In genomic region chr4:114688973-114689371, GRCm38 (mm10) we compare ENCODE assay signal across 11 mouse cellular contexts.
DNase-seq lines count a peak whose midpoint lies in the region; ATAC-seq and TF ChIP-seq lines count a peak whose summit lies in the region.
"Had no signal": no experiment of that assay in that cellular context is flagged by ENCODE, and none has a peak within 500 bp of the region (broad histone marks: within the 10 kb centered on the region; RNA-seq: fewer than 3 reads in every experiment).

No protein-coding gene starts in this region.

- H3K36me3 ChIP-seq in heart, postnatal 0 days (replicated peaks; ENCODE audit: control insufficient read depth, insufficient read depth, low read length), result no peaks in the 10 kb centered on the region
- H3K36me3 ChIP-seq in limb, embryonic 15.5 days, result no peaks in the 10 kb centered on the region
- H3K36me3 ChIP-seq: liver, embryonic 13.5 days had no signal

- H3K9ac ChIP-seq in heart, postnatal 0 days (replicated peaks; ENCODE audit: low read depth, low read length), result no peak overlapping the region
- no peak overlapping the region for H3K9ac ChIP-seq in limb, embryonic 15.5 days
- H3K9ac ChIP-seq: liver, embryonic 13.5 days had no signal

- no peak for DNase-seq in heart, postnatal 0 days (ENCODE audit: low spot score)
- no peak for DNase-seq in heart, adult 8-10 months (ENCODE audit: low spot score)
- DNase-seq in 3134 (ENCODE audit: extremely low read depth, insufficient read length, low spot score), result peak; percentile 15
- DNase-seq in ES-CJ7 (ENCODE audit: low read depth, low spot score), result peak; percentile 57
- DNase-seq in urinary bladder, adult 2 months (ENCODE audit: low spot score), result no peak
- DNase-seq in MN1 (ENCODE audit: low spot score), result no peak
- DNase-seq in embryo, embryonic 9.5 days (ENCODE audit: extremely low spot score), result no peak
- DNase-seq: gastrocnemius, postnatal 10 days; liver, embryonic 13.5 days; right cerebral cortex, postnatal 4 days had no signal

- no peaks in the 10 kb centered on the region; the same call in 1 of the 2 replicates for H3K4me1 ChIP-seq in heart, postnatal 0 days (ENCODE audit: control insufficient read depth, insufficient read depth)
- H3K4me1 ChIP-seq in limb, embryonic 15.5 days, result peaks cover 37% of the 10 kb centered on the region
- H3K4me1 ChIP-seq: liver, embryonic 13.5 days had no signal

- peak; percentile 28 for TF ChIP-seq CTCF in heart, postnatal 0 days (IDR thresholded peaks at IDR 0.05; ENCODE audit: low read depth)

- 59% methylated on average over 6 of the region's 6 CpGs for WGBS in heart, postnatal 0 days
- 61% methylated on average over 6 of the region's 6 CpGs for WGBS in limb, embryonic 15.5 days

- H3K4me3 ChIP-seq in heart, postnatal 0 days (ENCODE audit: low read depth, low read length), result no peak overlapping the region
- no peak overlapping the region for H3K4me3 ChIP-seq in limb, embryonic 15.5 days
- H3K4me3 ChIP-seq: liver, embryonic 13.5 days had no signal

- no peaks in the 10 kb centered on the region for H3K9me3 ChIP-seq in heart, postnatal 0 days (replicated peaks; ENCODE audit: control insufficient read depth, low read length)
- no peaks in the 10 kb centered on the region for H3K9me3 ChIP-seq in limb, embryonic 15.5 days
- H3K9me3 ChIP-seq: liver, embryonic 13.5 days had no signal

- no peak overlapping the region for H3K4me2 ChIP-seq in heart, postnatal 0 days (ENCODE audit: low read depth, low read length)
- peak overlapping the region; percentile 35; the same call in 1 of the 2 replicates for H3K4me2 ChIP-seq in limb, embryonic 15.5 days
- H3K4me2 ChIP-seq: liver, embryonic 13.5 days had no signal

- H3K27me3 ChIP-seq in heart, postnatal 0 days (ENCODE audit: control insufficient read depth, insufficient read depth, low read length), result peaks cover 24% of the 10 kb centered on the region; the same call in 1 of the 2 replicates
- H3K27me3 ChIP-seq in limb, embryonic 15.5 days, result peaks cover 65% of the 10 kb centered on the region

- no peak overlapping the region for H3K27ac ChIP-seq in heart, postnatal 0 days (ENCODE audit: low read depth)
- no peak overlapping the region for H3K27ac ChIP-seq in limb, embryonic 15.5 days
- H3K27ac ChIP-seq: liver, embryonic 13.5 days had no signal

- ATAC-seq in heart, postnatal 0 days (ENCODE audit: insufficient read depth, low read depth), result no peak
- ATAC-seq in limb, embryonic 15.5 days (ENCODE audit: insufficient number of reproducible peaks, low FRiP score, low TSS enrichment, low read depth), result no peak

- no peak for TF ChIP-seq EP300 in heart, postnatal 0 days (IDR thresholded peaks at IDR 0.05; ENCODE audit: low read depth)

Comparison
In these comparisons a context has a peak if more than half of its experiments do, and no peak if none do; other contexts are left out.
1. DNase-seq: peak in 3134 (single experiment) and ES-CJ7 (single experiment); none in heart, postnatal 0 days (single experiment), heart, adult 8-10 months (single experiment), urinary bladder, adult 2 months (single experiment), MN1 (single experiment) and embryo, embryonic 9.5 days (single experiment).